Mouse (Mus musculus) CH12.LX (cell line): ENCODE measurements at regions not wholly inside any gene's neighbourhood (a gene's known extent, or its start where the extent isn't known, plus 50 kb on each side); places are given as distances from the start of the nearest gene placed in this dataset.

Experiments
- CTCF ChIP-seq, 2 experiments: IDR thresholded peaks in 1 of 2; conservative IDR thresholded peaks in 1 of 2; 2 replicates each; pipeline ENCODE4 v1.5.1; 2011 to 2012; ENCODE audit warnings: low read depth in 2 of 2, low read length in 2 of 2, improper control_type of control experiment in 1 of 2, inconsistent platforms in 1 of 2, mild to moderate bottlenecking in 1 of 2, moderate library complexity in 1 of 2
- ETS1 ChIP-seq: conservative IDR thresholded peaks from 2 replicates; pipeline ENCODE4 v1.6.1; 2012; ENCODE audit warnings: low read depth, mild to moderate bottlenecking, inconsistent platforms, low read length, improper control_type of control experiment, moderate library complexity
- MAFK ChIP-seq: IDR thresholded peaks from 2 replicates; pipeline ENCODE4 v1.6.1; 2011; ENCODE audit warnings: low read length, improper control_type of control experiment; ENCODE audit not compliant: insufficient replicate concordance
- MAX ChIP-seq: IDR thresholded peaks from 2 replicates; pipeline ENCODE4 v1.6.1; 2011; ENCODE audit warnings: low read length, improper control_type of control experiment
- USF1 ChIP-seq: IDR thresholded peaks from 2 replicates; pipeline ENCODE4 v1.6.1; 2014; ENCODE audit warnings: low read depth, mild to moderate bottlenecking, inconsistent platforms, low read length, improper control_type of control experiment
- ZKSCAN1 ChIP-seq: IDR thresholded peaks from 2 replicates; pipeline ENCODE4 v1.6.1; 2012; ENCODE audit warnings: low read depth, inconsistent platforms, low read length, improper control_type of control experiment, borderline replicate concordance
- ZMIZ1 ChIP-seq: IDR thresholded peaks from 2 replicates; pipeline ENCODE4 v1.6.1; 2012; ENCODE audit warnings: low read depth, mild to moderate bottlenecking, inconsistent platforms, low read length, improper control_type of control experiment

DNA sequence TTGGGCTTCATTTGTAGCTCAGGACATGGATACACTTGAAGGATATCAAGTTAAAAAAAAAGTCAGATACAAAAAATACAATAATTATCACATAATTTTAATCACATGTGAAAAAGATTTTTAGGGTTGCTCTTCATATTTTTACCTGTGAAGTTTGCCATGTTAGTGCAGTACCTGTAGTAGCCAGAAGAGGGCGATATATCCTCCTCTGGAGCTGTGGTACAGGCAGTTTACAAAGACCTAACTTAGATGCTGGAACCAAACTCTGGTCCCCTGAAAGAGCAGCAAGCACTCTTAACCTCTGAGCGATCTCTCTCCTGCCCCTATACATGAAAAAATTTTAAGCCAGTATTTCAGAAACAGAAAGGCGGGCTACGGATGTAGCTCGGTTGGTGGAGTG, 153.0 kb upstream of the Cdh5 start:
- no peak for TF ChIP-seq MAX
- no peak for TF ChIP-seq ETS1
- TF ChIP-seq ZMIZ1 = no peak
- TF ChIP-seq MAFK = no peak
- peak; percentile 56 to 64 for TF ChIP-seq CTCF (conservative IDR thresholded peaks at IDR 0.05 in 1 of 2, IDR thresholded peaks at IDR 0.05 in 1 of 2; ENCODE audit: low read depth in 2 of 2, low read length in 2 of 2)
- TF ChIP-seq USF1 = no peak
- no peak for TF ChIP-seq ZKSCAN1
